Mouse (Mus musculus) thymus, adult 2 months (tissue): ENCODE data around the gene Tctex1d1.

ENCODE experiments used
- CTCF ChIP-seq: fragments of 200-500 bp; IDR thresholded peaks from 2 replicates; pipeline ENCODE4 v1.5.1; 2012; ENCODE audit warnings: mild to moderate bottlenecking, control low read depth, low read length, moderate library complexity, borderline replicate concordance; ENCODE audit not compliant: control insufficient read depth, poor library complexity, insufficient read depth; ENCODE audit errors: extremely low read depth
- POLR2A ChIP-seq: fragments of 200-500 bp; IDR thresholded peaks from 2 replicates; pipeline ENCODE4 v1.6.1; 2012; ENCODE audit warnings: mild to moderate bottlenecking, low read length, control low read depth, moderate library complexity; ENCODE audit not compliant: control insufficient read depth, poor library complexity, insufficient read depth; ENCODE audit errors: extremely low read depth

DNA sequence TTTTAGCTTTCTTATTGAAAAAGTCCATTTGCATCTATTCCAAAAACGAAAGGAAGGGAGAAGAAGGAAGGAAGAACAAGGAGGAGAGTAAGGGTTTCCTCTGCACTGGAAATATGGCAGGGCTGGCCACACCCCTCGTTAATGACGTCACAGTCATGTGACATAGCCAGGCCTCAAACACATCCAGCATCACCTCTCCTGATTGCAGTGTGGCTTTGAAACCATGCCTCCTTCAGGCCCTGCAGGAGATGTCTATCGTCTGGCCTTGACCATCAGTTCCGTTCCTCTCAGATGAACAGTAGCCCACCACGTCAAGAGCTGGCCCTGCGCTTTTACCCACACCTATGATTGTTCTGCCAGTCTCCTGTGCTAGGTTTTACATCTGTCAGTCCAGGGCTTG is 7.8 kb downstream of the Tctex1d1 start:
- no peak for TF ChIP-seq POLR2A
- TF ChIP-seq CTCF = no peak
